Mouse (Mus musculus): ENCODE data around the gene Cdc25b.

Gene Cdc25b

DNA sequence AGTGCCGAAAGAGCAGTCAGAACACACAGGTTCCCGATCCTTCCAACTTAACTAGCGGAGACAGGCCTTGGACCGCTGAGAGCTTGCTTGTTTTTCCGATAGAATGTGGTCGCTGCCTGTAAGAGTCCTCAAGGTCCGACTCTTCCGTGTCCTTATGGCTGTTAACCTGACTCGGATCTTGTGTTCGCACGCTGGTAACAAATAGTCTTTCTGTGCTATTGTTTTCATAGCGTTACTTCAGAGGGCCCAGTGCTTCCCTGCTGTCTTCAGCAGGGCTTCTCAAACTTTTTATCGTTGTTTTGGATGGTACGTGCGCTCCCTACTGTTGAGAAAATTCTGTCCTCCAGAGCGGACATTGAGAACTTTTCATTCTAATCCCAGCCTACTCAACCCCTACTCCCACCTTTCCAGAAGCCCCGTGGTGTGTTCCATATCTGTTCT lies 26.1 kb upstream of the Cdc25b start:
- DNase-seq = no peak

- DNase-seq = no peak
These were observed 22.8 kb upstream of the Cdc25b start for GRCm38 (mm10) chr2:131163924-131164323.

- DNase-seq = no peak
These were observed 20.6 kb upstream of the Cdc25b start for GRCm38 (mm10) chr2:131166172-131166571.

- no peak for DNase-seq
These were observed 18.8 kb upstream of the Cdc25b start for GRCm38 (mm10) chr2:131167984-131168383.

GRCm38 (mm10) chr2:131168914-131169313 lies 17.8 kb upstream of the Cdc25b start:
- DNase-seq = no peak

GRCm38 (mm10) chr2:131170936-131171335 lies 15.8 kb upstream of the Cdc25b start:
- DNase-seq = no peak

- peak; percentile 65 for DNase-seq
These were observed 15.2 kb upstream of the Cdc25b start for GRCm38 (mm10) chr2:131171401-131172104.

- DNase-seq = no peak
These were observed 14.4 kb upstream of the Cdc25b start for GRCm38 (mm10) chr2:131172322-131172721.

GRCm38 (mm10) chr2:131174700-131175099 lies 12.0 kb upstream of the Cdc25b start:
- peak; percentile 27 for DNase-seq

DNA sequence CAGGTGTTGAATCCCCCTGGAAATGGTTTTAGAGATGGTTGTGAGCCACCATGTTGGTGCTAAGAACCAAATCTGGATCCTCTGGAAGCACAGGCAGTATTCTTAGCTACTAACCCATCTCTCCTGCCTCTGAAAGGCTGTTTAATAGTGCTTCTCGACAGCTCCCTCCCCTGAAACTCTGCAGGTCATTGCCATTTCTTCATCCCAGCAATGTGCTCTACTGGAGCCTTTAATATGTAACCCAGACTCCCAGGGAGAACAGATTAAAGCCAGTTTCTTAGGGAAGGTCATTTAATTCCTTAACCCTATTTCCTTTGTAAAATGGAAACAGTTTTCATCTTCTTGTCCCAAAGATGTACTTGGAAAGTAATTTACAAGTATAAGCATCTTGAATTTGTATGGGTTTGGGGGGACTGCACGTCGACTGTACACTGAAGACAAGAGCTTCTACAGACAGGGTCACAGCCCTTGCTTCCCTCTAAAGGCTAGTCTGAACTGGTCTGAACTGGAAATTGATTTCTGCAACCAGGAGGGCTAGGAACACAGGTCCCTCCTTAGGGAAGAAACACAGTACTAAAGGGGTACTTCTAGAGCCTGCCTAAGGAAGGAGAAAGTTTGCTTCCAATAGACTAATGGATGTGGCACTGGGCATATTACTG lies 11.3 kb upstream of the Cdc25b start:
- DNase-seq = no peak

DNA sequence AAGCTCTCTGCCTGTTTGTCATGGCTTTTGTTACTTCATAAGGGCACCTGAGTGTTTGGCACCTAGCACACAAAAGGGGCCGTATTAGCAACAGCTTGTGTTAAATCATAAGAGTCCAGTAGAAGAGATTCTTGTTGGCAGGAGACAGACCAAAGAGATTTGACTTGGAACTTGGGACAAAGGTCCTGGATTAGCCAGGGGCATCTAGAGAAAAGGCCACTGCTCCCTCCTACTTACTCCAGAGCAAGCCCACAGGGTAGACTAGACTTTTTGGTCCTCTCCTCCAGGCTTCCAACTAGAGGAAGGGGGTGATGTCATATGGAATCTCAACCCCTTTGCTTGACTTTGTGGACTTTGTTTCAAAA lies 10.8 kb upstream of the Cdc25b start:
- DNase-seq = no peak

DNA sequence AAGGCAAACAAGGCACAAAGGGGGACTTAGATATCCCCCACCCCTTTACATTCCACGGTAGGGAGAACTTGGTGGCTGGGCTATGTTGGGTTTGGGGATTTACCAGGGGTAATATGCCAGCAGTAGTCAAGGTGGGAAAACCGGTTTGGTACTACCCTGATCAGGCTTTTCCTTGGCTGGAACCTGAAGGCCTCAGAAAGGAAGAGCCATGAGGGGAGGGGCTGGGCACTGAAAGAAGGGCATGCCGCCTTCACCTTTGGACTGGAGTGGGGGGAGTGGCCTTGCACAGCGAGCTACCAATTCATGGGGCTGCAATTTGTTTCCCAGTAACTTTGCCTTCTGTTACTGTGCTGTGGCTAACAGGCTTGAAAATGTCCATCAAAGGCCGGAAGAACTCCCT lies 10.3 kb upstream of the Cdc25b start:
- DNase-seq = no peak

GRCm38 (mm10) chr2:131177932-131178331 lies 8.8 kb upstream of the Cdc25b start:
- no peak for DNase-seq

- DNase-seq = no peak
These were observed 7.9 kb upstream of the Cdc25b start for GRCm38 (mm10) chr2:131178828-131179245.

DNA sequence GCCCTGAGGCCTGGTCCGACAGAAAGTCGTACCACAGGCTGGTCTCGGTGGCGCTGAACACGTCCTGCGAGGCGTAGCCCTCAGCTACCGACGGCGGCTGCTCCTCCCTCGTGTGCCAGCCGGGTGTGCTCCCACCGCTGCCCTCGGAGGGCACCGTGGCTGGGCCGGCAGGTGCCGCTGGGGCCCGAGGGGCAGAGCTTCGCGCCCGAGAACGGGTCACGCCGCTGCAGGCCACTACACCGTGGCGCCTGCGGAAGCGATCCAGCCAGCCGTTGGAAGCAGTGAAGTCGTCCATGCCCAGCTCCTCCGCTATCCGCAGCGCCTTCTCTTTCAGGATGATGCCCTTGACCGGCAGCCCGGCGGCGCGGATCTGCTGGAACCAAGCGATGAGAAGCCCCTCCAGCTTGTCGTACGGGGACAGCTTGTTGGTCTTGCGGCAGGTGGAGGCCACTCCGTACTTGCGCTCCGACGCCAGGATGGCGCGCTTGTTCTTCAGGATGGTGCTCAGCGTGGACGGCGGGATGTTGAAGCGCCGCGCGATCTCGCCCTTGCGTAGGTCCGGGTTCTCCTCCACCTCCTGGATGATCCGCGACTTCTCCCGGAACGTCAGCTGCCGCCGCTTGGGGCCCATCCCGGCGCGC lies 7.4 kb upstream of the Cdc25b start:
- DNase-seq = peak; percentile 65

DNA sequence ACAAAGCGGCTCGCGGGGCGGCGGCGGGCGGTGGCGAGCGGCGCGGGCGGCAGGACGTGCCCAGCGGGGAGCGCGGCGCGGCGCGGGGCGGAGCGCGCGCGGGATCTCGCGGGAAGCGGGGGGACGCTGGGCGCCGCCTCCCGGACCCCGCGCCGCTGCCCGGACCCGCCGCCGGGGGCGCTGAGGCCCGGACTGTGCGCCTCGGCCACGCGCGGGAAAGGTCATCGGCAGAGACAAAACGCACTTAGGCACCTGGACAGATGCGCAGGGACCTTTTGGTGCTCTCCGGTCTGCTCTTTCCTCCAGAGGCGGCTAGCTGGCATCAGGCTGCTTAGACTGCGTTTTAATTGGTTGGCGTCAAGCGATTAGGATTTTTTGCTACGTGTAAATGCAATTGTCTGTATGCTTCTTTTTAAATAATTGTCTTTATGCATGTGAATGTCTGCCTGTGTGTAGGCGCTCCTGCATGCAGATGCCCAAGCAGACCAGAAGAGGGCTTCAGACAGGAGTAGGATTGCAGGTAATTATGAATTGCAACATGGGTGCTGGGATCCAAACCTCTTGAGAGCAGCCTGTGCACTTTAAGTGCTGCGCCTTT lies 6.7 kb upstream of the Cdc25b start, which contains the start of gene Cenpb:
TSS of gene Cenpb (minus strand) at position 78 of the 598 bp plus-strand sequence.
- DNase-seq = peak; percentile 83

DNA sequence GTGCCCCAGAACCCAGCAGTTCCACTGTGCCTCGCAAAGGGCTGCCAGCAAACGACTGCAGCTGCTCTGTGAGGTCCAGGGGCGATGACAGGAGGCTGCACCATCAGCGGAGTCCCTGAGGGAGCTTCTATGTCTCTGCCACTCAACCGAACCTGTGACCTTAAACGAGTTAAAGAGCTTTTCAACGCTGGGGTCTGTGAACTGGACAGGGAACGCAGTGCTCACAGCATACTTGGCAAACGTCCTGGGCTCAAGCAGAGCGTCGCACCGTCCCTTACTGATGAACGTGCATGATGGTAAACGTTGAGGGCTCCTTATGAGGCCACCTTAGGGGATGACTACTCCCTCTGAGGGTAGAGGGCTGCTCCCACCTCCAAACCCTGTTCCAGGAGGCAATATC lies 406 bp upstream of the Cdc25b start:
- DNase-seq = no peak

GRCm38 (mm10) chr2:131187602-131187922 lies 813 bp downstream of the Cdc25b start:
- DNase-seq = no peak

DNA sequence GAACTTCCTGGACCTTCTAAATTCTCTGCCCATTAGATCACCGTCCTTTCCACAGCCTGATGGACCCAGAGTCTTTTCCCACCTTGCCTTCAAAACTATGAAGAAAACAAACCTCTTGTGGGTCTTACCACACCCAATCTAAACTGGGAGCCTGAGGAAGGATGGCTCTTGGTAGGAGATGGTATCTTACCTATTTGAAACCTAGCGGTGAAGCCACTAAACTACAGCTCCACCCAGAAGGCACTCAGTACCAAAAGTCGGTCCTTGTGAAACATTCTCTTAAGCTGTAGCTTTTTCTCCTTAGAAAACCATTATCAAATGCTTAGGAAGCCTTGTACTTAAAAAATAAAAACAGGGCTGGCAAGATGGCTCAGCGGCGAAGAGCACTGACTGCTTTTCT lies 1.6 kb downstream of the Cdc25b start:
- DNase-seq = no peak

- DNase-seq = no peak
These were observed 3.0 kb downstream of the Cdc25b start for GRCm38 (mm10) chr2:131189521-131190309.

DNA sequence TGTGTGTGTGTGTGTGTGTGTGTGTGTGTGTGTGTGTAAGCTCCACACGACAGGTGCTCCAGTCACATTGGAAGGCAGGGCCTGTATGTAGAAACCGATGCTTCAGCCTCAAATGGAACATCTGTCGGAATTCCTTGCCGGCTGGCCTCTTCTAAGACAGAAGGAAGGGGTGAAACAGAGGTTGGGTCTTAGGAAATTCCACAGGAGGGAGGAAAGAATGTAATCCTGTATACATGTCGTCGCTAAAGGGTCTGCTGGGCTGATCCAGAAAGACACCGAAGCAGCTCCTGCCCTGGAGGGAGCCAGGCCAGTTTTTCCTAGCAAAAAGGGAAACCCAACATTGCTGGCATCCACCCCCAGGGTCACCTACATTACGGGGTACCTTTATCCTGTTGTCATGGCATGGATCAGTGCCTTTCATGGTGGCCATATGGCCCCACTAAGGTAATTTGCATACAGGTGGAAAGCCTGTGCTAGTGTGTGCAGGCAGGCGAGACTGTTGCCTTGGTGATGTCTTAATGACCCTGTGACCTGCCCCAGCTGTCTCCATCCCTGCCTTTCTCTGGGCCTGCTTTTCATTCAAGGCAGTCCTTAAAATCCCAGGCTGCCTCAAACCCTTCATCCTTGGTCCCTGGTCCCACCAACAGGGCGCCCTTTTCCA lies 3.7 kb downstream of the Cdc25b start:
- no peak for DNase-seq

- DNase-seq = no peak
These were observed 4.2 kb downstream of the Cdc25b start for GRCm38 (mm10) chr2:131191005-131191390.
